Mouse (Mus musculus) liver, postnatal 0 days (tissue): ENCODE data around the gene Pld1.

Source experiments
- CTCF ChIP-seq: sonication (generic); IDR thresholded peaks from 2 replicates; pipeline ENCODE4 v1.5.1; 2016; ENCODE audit warnings: antibody characterized with exemption, low read depth
- EP300 ChIP-seq: IDR thresholded peaks from 2 replicates; pipeline ENCODE4 v1.6.1; 2016; ENCODE audit warnings: antibody characterized with exemption, low read depth, mild to moderate bottlenecking

- no peak for TF ChIP-seq CTCF
- no peak for TF ChIP-seq EP300
Measured at GRCm38 (mm10) chr3:28047599-28047998, 109.1 kb downstream of the Pld1 start.
